Mouse (Mus musculus): Measurements from ENCODE around the gene Speer4f2. TPM values are rescaled to one million over a fixed set of nuclear protein-coding genes. Genes with fewer than 3 reads are reported as not detected.
A peak's percentile ranks its signal among the peaks of the same experiment; 100 is the strongest.

Gene Speer4f2
- polyA plus RNA-seq, 1 experiment from 2014 or later, result not detected

DNA sequence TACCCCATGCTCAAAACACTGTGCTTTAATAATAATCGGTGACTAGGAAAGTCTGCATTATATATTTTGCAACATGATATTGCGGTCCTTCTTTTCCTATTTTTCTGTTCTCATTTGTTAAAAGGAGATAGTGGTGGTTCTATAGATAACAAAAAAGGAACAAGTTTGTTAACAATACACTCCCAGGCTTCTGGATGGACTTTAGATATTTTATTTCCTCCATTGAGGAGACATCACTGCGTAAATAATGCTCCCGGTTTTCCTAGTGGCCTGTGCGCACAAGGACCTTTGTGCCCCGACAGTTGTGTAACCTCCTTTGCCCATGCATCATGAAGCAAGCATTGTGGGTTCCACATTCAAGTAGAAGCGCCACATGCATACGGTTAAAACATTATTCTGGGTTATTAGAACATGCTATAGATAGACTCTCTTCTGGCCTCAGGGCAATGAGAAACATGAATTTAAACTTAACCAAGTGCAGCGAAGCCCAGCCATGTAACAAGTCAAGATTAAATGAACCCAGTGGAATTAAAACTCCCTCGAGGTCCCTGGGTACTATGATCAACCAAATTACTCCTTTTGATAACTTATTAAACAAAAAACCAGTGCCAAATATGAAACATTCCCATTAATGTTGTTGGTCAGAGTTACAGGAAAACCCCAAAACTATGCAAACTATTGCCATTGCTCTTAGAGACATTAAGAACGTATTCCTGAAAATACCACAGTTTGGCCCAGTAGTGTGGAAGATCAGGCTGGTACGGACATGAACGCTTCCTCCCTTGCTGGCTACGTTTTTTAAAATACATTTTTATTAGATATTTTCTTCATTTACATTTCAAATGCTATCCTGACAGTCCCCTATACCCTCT, 28.5 kb downstream of the Speer4f2 start:
- ATAC-seq (replicated peaks; ENCODE audit: low FRiP score, low TSS enrichment, low read depth) (no peak), DNase-seq (ENCODE audit: low spot score) (no peak)
- 89% methylated on average over 14 of the region's 14 CpGs for WGBS

DNA sequence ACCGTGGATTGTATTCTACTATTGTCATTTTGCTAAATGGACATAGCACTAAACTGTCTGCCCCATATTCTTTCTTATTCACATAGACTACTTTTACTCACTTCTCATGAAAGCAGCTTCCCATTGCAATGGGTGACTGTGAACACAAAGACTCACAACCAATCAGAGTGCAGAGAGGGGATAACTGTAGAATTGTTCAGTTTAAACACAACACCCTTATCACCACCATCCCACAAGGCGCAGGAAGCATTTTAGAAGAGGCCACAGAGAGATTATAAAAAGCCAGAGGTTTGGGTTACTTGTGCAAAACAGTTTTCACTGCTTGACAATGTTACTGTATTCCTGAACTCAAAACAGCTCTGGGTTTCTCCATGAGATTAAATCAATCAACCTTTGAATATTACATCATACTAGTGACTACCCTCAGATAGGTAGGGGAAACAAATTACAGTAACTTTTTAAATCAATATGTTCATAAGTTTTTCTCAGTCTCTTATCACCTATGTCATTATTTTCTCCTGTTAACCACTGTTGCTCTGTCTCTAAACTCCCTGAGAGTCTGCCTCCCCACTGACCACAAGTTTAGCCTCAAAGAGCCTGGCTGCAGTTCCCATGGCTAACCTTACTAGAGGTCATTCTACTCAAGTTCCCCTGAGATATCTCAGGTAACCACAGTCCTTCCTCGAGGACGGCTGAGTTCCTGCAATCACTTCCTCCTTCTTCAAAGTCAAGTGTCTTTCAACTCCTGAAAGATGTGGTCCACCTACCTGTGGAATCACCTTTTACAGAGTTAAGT, 29.5 kb downstream of the Speer4f2 start:
- Histone ChIP-seq H3K9me3 (ENCODE audit: control insufficient read depth, low read length) (no peaks in the 10 kb centered on the region), H3K4me2 (ENCODE audit: low read length) (no peak overlapping the region), H3K36me3 (ENCODE audit: control insufficient read depth, insufficient read depth, low read length) (no peaks in the 10 kb centered on the region), H3K9ac (ENCODE audit: low read length) (no peak overlapping the region), H3K4me1 (replicated peaks; ENCODE audit: control insufficient read depth, insufficient read depth, low read length) (no peaks in the 10 kb centered on the region), H3K27me3 (replicated peaks; ENCODE audit: control insufficient read depth, insufficient read depth, low read length) (no peaks in the 10 kb centered on the region), H3K27ac (ENCODE audit: low read depth) (no peak overlapping the region), H3K4me3 (ENCODE audit: low read depth, low read length) (no peak overlapping the region)
- WGBS, result 85% methylated on average over 4 of the region's 4 CpGs
- DNase-seq (ENCODE audit: low spot score) (no peak), ATAC-seq (replicated peaks; ENCODE audit: low FRiP score, low TSS enrichment, low read depth) (no peak)

More for the DNA sequence above, 28.5 kb downstream of the Speer4f2 start:
- Histone ChIP-seq H3K4me1 (replicated peaks; ENCODE audit: control insufficient read depth, insufficient read depth, low read length) (no peaks in the 10 kb centered on the region), H3K4me3 (ENCODE audit: low read depth, low read length) (no peak overlapping the region), H3K27ac (ENCODE audit: low read depth) (no peak overlapping the region), H3K36me3 (ENCODE audit: control insufficient read depth, insufficient read depth, low read length) (no peaks in the 10 kb centered on the region), H3K27me3 (replicated peaks; ENCODE audit: control insufficient read depth, insufficient read depth, low read length) (no peaks in the 10 kb centered on the region), H3K4me2 (ENCODE audit: low read length) (no peak overlapping the region), H3K9ac (ENCODE audit: low read length) (no peak overlapping the region), H3K9me3 (ENCODE audit: control insufficient read depth, low read length) (no peaks in the 10 kb centered on the region)

DNA sequence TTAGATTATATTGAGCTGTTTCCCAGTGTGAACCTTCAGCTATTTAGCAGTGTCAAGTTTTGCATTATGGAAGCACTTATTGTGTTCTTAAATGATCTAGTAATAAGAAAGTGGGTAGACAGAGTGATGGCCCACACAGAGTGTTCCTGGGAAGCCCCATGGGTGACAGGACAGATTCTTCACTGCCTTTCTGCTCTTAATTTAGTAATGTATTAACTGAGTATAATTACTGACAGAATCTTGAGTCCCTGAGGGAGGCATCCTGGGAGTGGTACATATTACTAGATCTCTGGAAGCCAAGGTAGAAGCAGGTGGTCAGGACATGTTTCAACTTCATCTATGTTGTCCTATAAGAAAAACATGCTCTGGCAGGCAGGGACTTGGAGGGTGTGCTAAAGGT, 30.6 kb downstream of the Speer4f2 start:
- no peaks in the 10 kb centered on the region for H3K27me3 ChIP-seq (replicated peaks; ENCODE audit: control insufficient read depth, insufficient read depth, low read length)
- no peaks in the 10 kb centered on the region for H3K36me3 ChIP-seq (ENCODE audit: control insufficient read depth, insufficient read depth, low read length)
- H3K4me2 ChIP-seq (ENCODE audit: low read length), result no peak overlapping the region
- H3K9ac ChIP-seq (ENCODE audit: low read length), result no peak overlapping the region
- ATAC-seq (replicated peaks; ENCODE audit: low FRiP score, low TSS enrichment, low read depth) (no peak), DNase-seq (ENCODE audit: low spot score) (no peak)
- H3K4me3 ChIP-seq (ENCODE audit: low read depth, low read length), result no peak overlapping the region
- H3K4me1 ChIP-seq (replicated peaks; ENCODE audit: control insufficient read depth, insufficient read depth, low read length), result no peaks in the 10 kb centered on the region
- H3K27ac ChIP-seq (ENCODE audit: low read depth), result no peak overlapping the region
- no peaks in the 10 kb centered on the region for H3K9me3 ChIP-seq (ENCODE audit: control insufficient read depth, low read length)

DNA sequence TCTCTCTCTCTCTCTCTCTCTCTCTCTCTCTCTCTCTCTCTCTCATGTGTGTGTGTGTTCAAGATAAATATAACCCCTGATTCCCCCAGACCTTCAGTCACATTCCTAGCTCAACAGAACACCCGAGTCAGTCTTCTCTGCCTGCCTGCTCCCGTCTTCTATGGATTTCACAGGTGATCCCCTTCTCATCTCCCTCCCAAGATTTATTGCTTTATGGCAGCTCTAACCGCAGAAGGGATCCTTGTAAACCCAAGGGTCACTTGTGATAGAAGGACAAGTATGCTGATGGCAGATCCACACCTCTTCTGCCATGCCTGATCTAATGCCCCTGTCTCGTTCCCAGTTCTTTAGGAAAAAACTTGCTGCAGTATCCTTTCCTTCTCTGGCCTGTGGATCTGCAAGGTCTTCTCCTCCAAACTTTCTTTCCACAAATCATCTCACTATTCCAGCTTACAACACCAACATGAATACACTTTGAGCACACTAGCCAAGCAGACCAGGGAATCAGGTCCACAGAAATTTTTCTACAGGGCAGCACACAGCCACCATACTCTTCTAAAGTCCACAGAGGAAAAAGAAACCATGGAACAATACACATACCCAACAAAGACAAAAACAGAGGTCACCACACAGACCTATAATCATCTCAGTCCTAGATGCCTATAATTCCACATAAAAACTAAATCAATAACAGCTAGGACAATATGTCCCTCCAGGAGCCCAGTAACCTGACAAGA, 36.1 kb downstream of the Speer4f2 start:
- 23% methylated on average over 4 of the region's 4 CpGs for WGBS
- H3K4me3 ChIP-seq (ENCODE audit: low read depth, low read length), result no peak overlapping the region
- no peaks in the 10 kb centered on the region for H3K9me3 ChIP-seq (ENCODE audit: control insufficient read depth, low read length)
- DNase-seq (ENCODE audit: low spot score) (no peak), ATAC-seq (replicated peaks; ENCODE audit: low FRiP score, low TSS enrichment, low read depth) (peak; percentile 77)
- H3K36me3 ChIP-seq (ENCODE audit: control insufficient read depth, insufficient read depth, low read length), result no peaks in the 10 kb centered on the region
- no peak overlapping the region for H3K4me2 ChIP-seq (ENCODE audit: low read length)
- H3K4me1 ChIP-seq (replicated peaks; ENCODE audit: control insufficient read depth, insufficient read depth, low read length), result no peaks in the 10 kb centered on the region
- no peak overlapping the region for H3K9ac ChIP-seq (ENCODE audit: low read length)
- H3K27ac ChIP-seq (ENCODE audit: low read depth), result peak overlapping the region; percentile 47; the same call in 1 of the 2 replicates
- H3K27me3 ChIP-seq (replicated peaks; ENCODE audit: control insufficient read depth, insufficient read depth, low read length), result no peaks in the 10 kb centered on the region

DNA sequence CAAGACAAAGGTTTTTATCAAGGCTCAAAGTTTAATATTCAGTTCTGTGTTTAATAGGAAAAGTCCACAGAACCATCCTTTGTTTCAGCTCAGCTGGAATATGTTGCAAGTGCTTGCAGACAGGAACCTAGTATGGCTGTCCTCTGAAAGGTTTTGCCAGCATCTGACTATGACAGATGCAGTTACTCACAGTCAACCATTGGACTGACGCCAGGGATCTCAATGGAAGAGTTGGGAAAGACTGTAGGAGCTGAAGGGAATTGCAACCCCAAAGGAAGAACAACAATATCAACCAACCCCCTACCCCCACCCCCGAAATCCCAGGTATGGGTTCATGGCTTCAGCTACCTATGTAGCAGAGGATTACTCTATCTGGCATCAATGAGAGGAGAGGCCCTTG, 44.2 kb downstream of the Speer4f2 start:
- WGBS, result 88% methylated on average over 2 of the region's 2 CpGs
- ATAC-seq (replicated peaks; ENCODE audit: low FRiP score, low TSS enrichment, low read depth), result no peak
- no peak overlapping the region for H3K4me2 ChIP-seq (ENCODE audit: low read length)

DNA sequence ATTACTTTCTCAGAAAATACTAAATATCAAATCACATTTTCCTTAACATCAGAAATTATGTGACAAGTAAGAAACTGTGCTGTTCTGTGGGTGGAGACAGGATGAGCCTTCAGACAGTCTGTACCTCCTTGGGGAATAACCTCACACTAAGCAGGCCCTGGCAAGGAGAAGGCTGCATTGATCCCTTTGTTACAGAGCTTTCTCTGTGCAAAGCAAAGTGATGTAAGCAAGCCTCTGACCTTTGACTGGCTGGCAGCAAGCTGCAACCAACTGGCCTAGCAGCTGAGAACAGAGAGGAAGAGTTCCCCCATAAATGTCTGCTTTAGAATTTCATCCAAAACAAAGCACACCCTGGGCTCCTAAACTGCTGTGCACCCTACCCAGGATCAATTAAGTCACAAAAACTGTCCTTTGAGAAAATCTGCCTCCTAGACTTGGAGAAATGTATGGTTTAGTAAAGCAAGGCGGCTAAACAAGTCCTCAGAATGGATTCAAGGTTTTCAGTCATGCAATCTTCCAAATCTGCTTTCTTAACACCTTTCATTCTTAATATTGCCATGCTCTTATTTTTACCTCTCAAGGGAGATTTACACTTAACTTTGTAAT, 46.3 kb downstream of the Speer4f2 start:
- Histone ChIP-seq H3K36me3 (ENCODE audit: control insufficient read depth, insufficient read depth, low read length) (no peaks in the 10 kb centered on the region), H3K27ac (ENCODE audit: low read depth) (peak overlapping the region; percentile 20; the same call in 1 of the 2 replicates), H3K9ac (ENCODE audit: low read length) (no peak overlapping the region), H3K27me3 (replicated peaks; ENCODE audit: control insufficient read depth, insufficient read depth, low read length) (no peaks in the 10 kb centered on the region), H3K4me1 (replicated peaks; ENCODE audit: control insufficient read depth, insufficient read depth, low read length) (0 out of 2 replicates have a peak, but pooled peaks cover 4% of the 10 kb centered on the region), H3K4me3 (ENCODE audit: low read depth, low read length) (no peak overlapping the region), H3K4me2 (ENCODE audit: low read length) (no peak overlapping the region), H3K9me3 (ENCODE audit: control insufficient read depth, low read length) (no peaks in the 10 kb centered on the region)
- peak; percentile 55 for DNase-seq (ENCODE audit: low spot score)
- WGBS, result 74% methylated on average over 1 of the region's 1 CpGs
- no peak for ATAC-seq (replicated peaks; ENCODE audit: low FRiP score, low TSS enrichment, low read depth)

More for the DNA sequence above, 44.2 kb downstream of the Speer4f2 start:
- H3K9ac ChIP-seq (ENCODE audit: low read length), result no peak overlapping the region
- no peaks in the 10 kb centered on the region for H3K9me3 ChIP-seq (ENCODE audit: control insufficient read depth, low read length)
- H3K4me3 ChIP-seq (ENCODE audit: low read depth, low read length), result no peak overlapping the region
- H3K27ac ChIP-seq (ENCODE audit: low read depth), result no peak overlapping the region
- H3K4me1 ChIP-seq (replicated peaks; ENCODE audit: control insufficient read depth, insufficient read depth, low read length), result 0 out of 2 replicates have a peak, but pooled peaks cover 4% of the 10 kb centered on the region
- no peaks in the 10 kb centered on the region for H3K27me3 ChIP-seq (replicated peaks; ENCODE audit: control insufficient read depth, insufficient read depth, low read length)
- no peaks in the 10 kb centered on the region for H3K36me3 ChIP-seq (ENCODE audit: control insufficient read depth, insufficient read depth, low read length)
- no peak for DNase-seq (ENCODE audit: low spot score)

DNA sequence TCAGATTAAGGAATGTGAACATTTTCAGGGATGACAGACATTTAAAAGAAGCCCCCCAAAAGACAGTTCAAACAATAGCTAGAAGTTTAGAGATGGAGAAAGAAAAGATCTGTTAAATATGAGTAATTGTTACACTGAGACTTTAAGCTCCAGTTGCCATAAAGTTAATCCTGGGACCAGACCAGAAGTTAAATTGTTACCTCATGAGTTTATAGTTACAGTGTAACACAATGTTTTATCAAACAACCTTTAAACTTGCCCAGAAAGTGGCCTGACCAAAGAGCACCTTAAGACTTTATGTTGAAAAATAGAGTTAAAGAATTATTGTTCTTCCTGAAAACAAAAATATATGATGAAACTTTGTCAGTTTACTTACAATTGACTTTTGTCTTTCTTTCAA, 46.9 kb downstream of the Speer4f2 start:
- H3K4me2 ChIP-seq (ENCODE audit: low read length), result no peak overlapping the region
- no peaks in the 10 kb centered on the region for H3K9me3 ChIP-seq (ENCODE audit: control insufficient read depth, low read length)
- DNase-seq (ENCODE audit: low spot score) (no peak), ATAC-seq (replicated peaks; ENCODE audit: low FRiP score, low TSS enrichment, low read depth) (no peak)
- H3K9ac ChIP-seq (ENCODE audit: low read length), result no peak overlapping the region
- H3K4me1 ChIP-seq (replicated peaks; ENCODE audit: control insufficient read depth, insufficient read depth, low read length), result 0 out of 2 replicates have a peak, but pooled peaks cover 4% of the 10 kb centered on the region
- no peak overlapping the region for H3K4me3 ChIP-seq (ENCODE audit: low read depth, low read length)
- no peaks in the 10 kb centered on the region for H3K27me3 ChIP-seq (replicated peaks; ENCODE audit: control insufficient read depth, insufficient read depth, low read length)
- no peaks in the 10 kb centered on the region for H3K36me3 ChIP-seq (ENCODE audit: control insufficient read depth, insufficient read depth, low read length)
- no peak overlapping the region for H3K27ac ChIP-seq (ENCODE audit: low read depth)

DNA sequence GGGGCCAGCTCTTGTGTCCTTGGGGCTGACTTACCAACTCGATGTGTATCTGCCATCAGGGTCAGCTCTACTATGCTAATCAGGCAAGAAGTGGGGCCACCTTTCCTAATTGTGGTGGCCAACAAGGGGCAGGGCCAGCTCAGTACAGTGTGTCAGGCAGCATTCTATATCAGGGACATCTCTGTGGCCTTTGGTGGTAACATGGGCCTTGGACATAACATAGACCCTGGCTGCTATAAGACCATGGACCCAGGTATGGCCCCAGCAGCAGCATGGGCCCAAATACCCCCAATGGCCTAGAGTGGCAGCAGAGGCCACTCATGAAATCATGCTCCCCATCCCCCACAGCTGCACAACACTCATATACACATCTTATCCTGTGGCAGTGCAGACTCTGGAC, 49.2 kb downstream of the Speer4f2 start:
- Histone ChIP-seq H3K36me3 (ENCODE audit: control insufficient read depth, insufficient read depth, low read length) (no peaks in the 10 kb centered on the region), H3K27me3 (replicated peaks; ENCODE audit: control insufficient read depth, insufficient read depth, low read length) (no peaks in the 10 kb centered on the region), H3K4me1 (replicated peaks; ENCODE audit: control insufficient read depth, insufficient read depth, low read length) (0 out of 2 replicates have a peak, but pooled peaks cover under 1% of the 10 kb centered on the region), H3K4me2 (ENCODE audit: low read length) (no peak overlapping the region), H3K27ac (ENCODE audit: low read depth) (no peak overlapping the region), H3K9ac (ENCODE audit: low read length) (no peak overlapping the region), H3K9me3 (ENCODE audit: control insufficient read depth, low read length) (no peaks in the 10 kb centered on the region), H3K4me3 (ENCODE audit: low read depth, low read length) (no peak overlapping the region)
- WGBS, result 88% methylated on average over 1 of the region's 1 CpGs
- no peak for DNase-seq (ENCODE audit: low spot score)
- no peak for ATAC-seq (replicated peaks; ENCODE audit: low FRiP score, low TSS enrichment, low read depth)
